Mouse (Mus musculus): ENCODE results near the gene Gprc5d. TPM values are rescaled to one million over a fixed set of nuclear protein-coding genes. Genes with fewer than 3 reads are reported as not detected.

Gene Gprc5d
- polyA plus RNA-seq, 1 experiment from 2014 or later = 0.13 TPM

GRCm38 (mm10) chr6:135141451-135142147, 23.5 kb upstream of the Gprc5d start:
- ATAC-seq = no peak
- Histone ChIP-seq H3K27me3 (ENCODE audit: insufficient read depth, low read length) (no peaks in the 10 kb centered on the region), H3K9me3 (ENCODE audit: low read length) (no peaks in the 10 kb centered on the region), H3K4me3 (ENCODE audit: low read depth, low read length) (no peak overlapping the region), H3K36me3 (replicated peaks; ENCODE audit: insufficient read depth, low read length) (peaks cover 59% of the 10 kb centered on the region), H3K4me1 (ENCODE audit: insufficient read depth) (no peaks in the 10 kb centered on the region), H3K27ac (ENCODE audit: low read depth) (no peak overlapping the region), H3K9ac (replicated peaks) (no peak overlapping the region), H3K4me2 (ENCODE audit: low read depth, low read length) (no peak overlapping the region)
- no peak for TF ChIP-seq CTCF (IDR thresholded peaks at IDR 0.05; ENCODE audit: low read depth)
- TF ChIP-seq EP300 (IDR thresholded peaks at IDR 0.05; ENCODE audit: low read depth) = no peak
- 73% methylated on average over 16 of the region's 16 CpGs for WGBS (ENCODE audit: insufficient replicate concordance)
- DNase-seq = no peak

- Histone ChIP-seq H3K36me3 (replicated peaks; ENCODE audit: insufficient read depth, low read length) (peaks cover 62% of the 10 kb centered on the region), H3K4me3 (ENCODE audit: low read depth, low read length) (no peak overlapping the region), H3K9me3 (ENCODE audit: low read length) (no peaks in the 10 kb centered on the region), H3K4me2 (ENCODE audit: low read depth, low read length) (no peak overlapping the region), H3K27ac (ENCODE audit: low read depth) (no peak overlapping the region), H3K4me1 (ENCODE audit: insufficient read depth) (no peaks in the 10 kb centered on the region), H3K9ac (replicated peaks) (no peak overlapping the region), H3K27me3 (ENCODE audit: insufficient read depth, low read length) (no peaks in the 10 kb centered on the region)
- 87% methylated on average over 14 of the region's 14 CpGs for WGBS (ENCODE audit: insufficient replicate concordance)
- no peak for ATAC-seq
- no peak for TF ChIP-seq CTCF (IDR thresholded peaks at IDR 0.05; ENCODE audit: low read depth)
- no peak for TF ChIP-seq EP300 (IDR thresholded peaks at IDR 0.05; ENCODE audit: low read depth)
- DNase-seq = no peak
Observed at GRCm38 (mm10) chr6:135138746-135139145, 20.7 kb upstream of the Gprc5d start.

DNA sequence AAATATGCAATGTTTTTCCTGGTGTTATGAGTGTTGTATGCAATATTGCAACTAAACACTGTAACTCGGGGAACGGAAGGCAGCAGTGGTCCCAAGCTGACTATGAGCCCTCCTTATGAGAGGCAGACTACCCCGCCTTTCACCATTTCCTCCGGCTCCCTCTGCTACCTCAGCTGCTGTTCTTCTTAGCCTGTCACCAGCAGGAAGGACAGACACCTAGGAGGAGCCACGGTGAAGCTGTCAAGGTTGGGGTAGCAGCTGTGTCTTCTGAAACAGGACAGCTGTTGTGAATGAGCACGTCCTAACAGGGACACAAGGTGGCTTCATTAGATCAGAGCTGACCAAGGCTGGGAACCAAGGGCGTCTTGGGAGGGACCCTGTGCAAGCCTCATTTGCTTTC, 20.1 kb upstream of the Gprc5d start:
- TF ChIP-seq EP300 (IDR thresholded peaks at IDR 0.05; ENCODE audit: low read depth) (no peak), CTCF (IDR thresholded peaks at IDR 0.05; ENCODE audit: low read depth) (no peak)
- Histone ChIP-seq H3K9ac (replicated peaks) (no peak overlapping the region), H3K36me3 (replicated peaks; ENCODE audit: insufficient read depth, low read length) (peaks cover 61% of the 10 kb centered on the region), H3K27ac (ENCODE audit: low read depth) (no peak overlapping the region), H3K4me1 (ENCODE audit: insufficient read depth) (no peaks in the 10 kb centered on the region), H3K4me3 (ENCODE audit: low read depth, low read length) (no peak overlapping the region), H3K27me3 (ENCODE audit: insufficient read depth, low read length) (no peaks in the 10 kb centered on the region), H3K9me3 (ENCODE audit: low read length) (no peaks in the 10 kb centered on the region), H3K4me2 (ENCODE audit: low read depth, low read length) (no peak overlapping the region)
- WGBS (ENCODE audit: insufficient replicate concordance) = 78% methylated on average over 7 of the region's 7 CpGs
- ATAC-seq = no peak
- no peak for DNase-seq

GRCm38 (mm10) chr6:135137736-135138135, 19.7 kb upstream of the Gprc5d start:
- TF ChIP-seq CTCF (IDR thresholded peaks at IDR 0.05; ENCODE audit: low read depth) = no peak
- TF ChIP-seq EP300 (IDR thresholded peaks at IDR 0.05; ENCODE audit: low read depth) = no peak
- no peak for DNase-seq
- Histone ChIP-seq H3K9me3 (ENCODE audit: low read length) (no peaks in the 10 kb centered on the region), H3K4me2 (ENCODE audit: low read depth, low read length) (no peak overlapping the region), H3K4me3 (ENCODE audit: low read depth, low read length) (no peak overlapping the region), H3K27me3 (ENCODE audit: insufficient read depth, low read length) (no peaks in the 10 kb centered on the region), H3K36me3 (replicated peaks; ENCODE audit: insufficient read depth, low read length) (peaks cover 58% of the 10 kb centered on the region), H3K4me1 (ENCODE audit: insufficient read depth) (no peaks in the 10 kb centered on the region), H3K9ac (replicated peaks) (no peak overlapping the region), H3K27ac (ENCODE audit: low read depth) (no peak overlapping the region)
- 72% methylated on average over 9 of the region's 9 CpGs for WGBS (ENCODE audit: insufficient replicate concordance)
- no peak for ATAC-seq

DNA sequence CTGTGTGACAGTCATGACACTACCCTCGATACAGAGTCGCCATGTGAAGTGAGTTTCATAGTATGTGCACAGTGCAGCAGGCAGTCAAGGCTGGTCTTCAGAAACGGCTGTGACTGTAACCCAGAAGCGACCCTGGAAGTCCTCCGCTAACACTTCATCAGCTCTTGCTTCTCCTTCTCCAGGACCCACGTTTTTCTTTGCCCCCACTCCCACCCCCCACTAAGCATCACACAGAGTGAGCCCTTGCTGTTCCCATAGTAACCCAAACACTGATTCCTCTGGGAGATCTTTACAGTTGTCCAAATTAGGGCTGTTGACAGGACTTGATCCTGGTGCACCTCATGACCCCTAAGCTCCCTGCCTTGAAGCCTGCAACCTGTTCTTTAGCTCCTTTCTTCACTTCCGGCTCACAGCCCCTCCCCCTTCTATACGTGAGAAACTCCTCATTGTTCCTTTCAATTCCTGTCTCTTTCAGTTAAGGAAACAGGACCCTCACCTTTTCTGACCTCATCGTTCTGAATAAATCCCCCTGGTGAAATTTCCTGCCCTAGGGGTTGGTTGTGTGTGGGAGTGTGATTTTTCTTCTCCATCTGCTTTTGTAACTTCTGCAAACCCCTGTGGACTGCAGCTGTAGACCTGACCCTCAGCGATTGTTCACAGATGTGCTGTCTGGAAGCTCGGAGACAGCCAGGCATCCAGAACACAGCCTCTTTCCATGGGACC, 18.5 kb upstream of the Gprc5d start:
- no peak for DNase-seq
- no peaks in the 10 kb centered on the region for H3K4me1 ChIP-seq (ENCODE audit: insufficient read depth)
- no peaks in the 10 kb centered on the region for H3K27me3 ChIP-seq (ENCODE audit: insufficient read depth, low read length)
- TF ChIP-seq EP300 (IDR thresholded peaks at IDR 0.05; ENCODE audit: low read depth) = no peak
- no peak for TF ChIP-seq CTCF (IDR thresholded peaks at IDR 0.05; ENCODE audit: low read depth)
- peaks cover 53% of the 10 kb centered on the region for H3K36me3 ChIP-seq (replicated peaks; ENCODE audit: insufficient read depth, low read length)
- H3K4me2 ChIP-seq (ENCODE audit: low read depth, low read length) = no peak overlapping the region
- no peak overlapping the region for H3K4me3 ChIP-seq (ENCODE audit: low read depth, low read length)
- 60% methylated on average over 11 of the region's 11 CpGs for WGBS (ENCODE audit: insufficient replicate concordance)
- H3K27ac ChIP-seq (ENCODE audit: low read depth) = no peak overlapping the region
- no peaks in the 10 kb centered on the region for H3K9me3 ChIP-seq (ENCODE audit: low read length)
- no peak for ATAC-seq
- H3K9ac ChIP-seq (replicated peaks) = no peak overlapping the region

GRCm38 (mm10) chr6:135135735-135136134, 17.7 kb upstream of the Gprc5d start:
- no peak overlapping the region for H3K4me2 ChIP-seq (ENCODE audit: low read depth, low read length)
- no peaks in the 10 kb centered on the region for H3K4me1 ChIP-seq (ENCODE audit: insufficient read depth)
- peaks cover 44% of the 10 kb centered on the region for H3K36me3 ChIP-seq (replicated peaks; ENCODE audit: insufficient read depth, low read length)
- H3K9ac ChIP-seq (replicated peaks) = no peak overlapping the region
- DNase-seq = no peak
- H3K4me3 ChIP-seq (ENCODE audit: low read depth, low read length) = no peak overlapping the region
- H3K27ac ChIP-seq (ENCODE audit: low read depth) = no peak overlapping the region
- ATAC-seq = no peak
- 46% methylated on average over 4 of the region's 4 CpGs for WGBS (ENCODE audit: insufficient replicate concordance)
- no peaks in the 10 kb centered on the region for H3K9me3 ChIP-seq (ENCODE audit: low read length)
- TF ChIP-seq EP300 (IDR thresholded peaks at IDR 0.05; ENCODE audit: low read depth) (no peak), CTCF (IDR thresholded peaks at IDR 0.05; ENCODE audit: low read depth) (no peak)
- no peaks in the 10 kb centered on the region for H3K27me3 ChIP-seq (ENCODE audit: insufficient read depth, low read length)

Data from liver, postnatal 0 days (tissue).